Mouse (Mus musculus): ENCODE measurements around the gene Snrnp25.
A peak's percentile ranks its signal among the peaks of the same experiment; 100 is the strongest.

Snrnp25 gene

GRCm38 (mm10) chr11:32224468-32225139, 19.4 kb downstream of the Snrnp25 start:
- DNase-seq (ENCODE audit: low spot score in 2 of 2) = no peak

GRCm38 (mm10) chr11:32225222-32226104, 20.2 kb downstream of the Snrnp25 start:
- no peak for DNase-seq (ENCODE audit: low spot score in 2 of 2)

GRCm38 (mm10) chr11:32226124-32226871, 21.1 kb downstream of the Snrnp25 start, which contains the start of gene Mpg:
Gene Mpg (plus strand): TSS chr11:32226505.
- peak; percentile 86 to 88 for DNase-seq (ENCODE audit: low spot score in 2 of 2)

- no peak for DNase-seq (ENCODE audit: low spot score in 2 of 2)
Observed at GRCm38 (mm10) chr11:32227041-32227440, 21.8 kb downstream of the Snrnp25 start.

- no peak for DNase-seq (ENCODE audit: low spot score in 2 of 2)
Observed at GRCm38 (mm10) chr11:32227555-32227954, 22.3 kb downstream of the Snrnp25 start.

- no peak for DNase-seq (ENCODE audit: low spot score in 2 of 2)
Observed at GRCm38 (mm10) chr11:32228292-32228845, 23.2 kb downstream of the Snrnp25 start.

- DNase-seq (ENCODE audit: low spot score in 2 of 2) = no peak
Observed at GRCm38 (mm10) chr11:32230220-32230619, 25.0 kb downstream of the Snrnp25 start.

- peak in 1 of 2 experiments; percentile 71 for DNase-seq (ENCODE audit: low spot score in 2 of 2)
Observed at GRCm38 (mm10) chr11:32231125-32231524, 25.9 kb downstream of the Snrnp25 start.

GRCm38 (mm10) chr11:32232848-32233247, 27.6 kb downstream of the Snrnp25 start:
- no peak for DNase-seq (ENCODE audit: low spot score in 2 of 2)

GRCm38 (mm10) chr11:32233895-32234294, 28.7 kb downstream of the Snrnp25 start:
- DNase-seq (ENCODE audit: low spot score in 2 of 2) = no peak

GRCm38 (mm10) chr11:32234816-32235485, 29.7 kb downstream of the Snrnp25 start:
- DNase-seq (ENCODE audit: low spot score in 2 of 2) = no peak

GRCm38 (mm10) chr11:32235646-32236045, 30.4 kb downstream of the Snrnp25 start:
- DNase-seq (ENCODE audit: low spot score in 2 of 2) = peak; percentile 73 to 76

GRCm38 (mm10) chr11:32236132-32236531, 30.9 kb downstream of the Snrnp25 start:
- DNase-seq (ENCODE audit: low spot score in 2 of 2) = no peak

- no peak for DNase-seq (ENCODE audit: low spot score in 2 of 2)
Observed at GRCm38 (mm10) chr11:32236712-32237410, 31.6 kb downstream of the Snrnp25 start.

GRCm38 (mm10) chr11:32237411-32237795, 32.2 kb downstream of the Snrnp25 start:
- DNase-seq (ENCODE audit: low spot score in 2 of 2) = no peak

- DNase-seq (ENCODE audit: low spot score in 2 of 2) = peak; percentile 79 to 83
Observed at GRCm38 (mm10) chr11:32238093-32238860, 33.1 kb downstream of the Snrnp25 start.

GRCm38 (mm10) chr11:32241391-32241790, 36.2 kb downstream of the Snrnp25 start:
- DNase-seq (ENCODE audit: low spot score in 2 of 2) = no peak

- DNase-seq (ENCODE audit: low spot score in 2 of 2) = no peak
Observed at GRCm38 (mm10) chr11:32242209-32242608, 37.0 kb downstream of the Snrnp25 start.

- peak in 1 of 2 experiments; percentile 72 for DNase-seq (ENCODE audit: low spot score in 2 of 2)
Observed at GRCm38 (mm10) chr11:32243205-32243955, 38.2 kb downstream of the Snrnp25 start.
